Mouse (Mus musculus) E14TG2a.4 (cell line): ENCODE measurements around the gene 4930503B20Rik.

Experiments used
- CTCF ChIP-seq: conservative IDR thresholded peaks from 2 replicates; pipeline ENCODE4 v1.5.1; 2014; ENCODE audit warnings: low read length
- NANOG ChIP-seq: IDR thresholded peaks from 2 replicates; pipeline ENCODE4 v1.6.1; 2014; ENCODE audit warnings: borderline replicate concordance, low read length, mixed read lengths

GRCm38 (mm10) chr3:146675101-146675500, 24.0 kb upstream of the 4930503B20Rik start:
- TF ChIP-seq CTCF (no peak), NANOG (no peak)
